Mouse (Mus musculus) inflammation-experienced regulatory T-cells, adult 6 months (primary cell): ENCODE data around the gene Gm12886. TPM values are rescaled to one million over a fixed set of nuclear protein-coding genes. Genes with fewer than 3 reads are reported as not detected.

ENCODE experiments used
- ATAC-seq: one replicate; pipeline ENCODE4 v1.8.0; 2017
- polyA plus RNA-seq, 3 experiments: library from polyadenylated mRNA; unstranded; fragments of 100-300 nt; shearing (Covaris generic); gene quantifications; one replicate each; pipeline ENCODE4 v1.2.1; 2017

Gene Gm12886
- polyA plus RNA-seq = not detected

DNA sequence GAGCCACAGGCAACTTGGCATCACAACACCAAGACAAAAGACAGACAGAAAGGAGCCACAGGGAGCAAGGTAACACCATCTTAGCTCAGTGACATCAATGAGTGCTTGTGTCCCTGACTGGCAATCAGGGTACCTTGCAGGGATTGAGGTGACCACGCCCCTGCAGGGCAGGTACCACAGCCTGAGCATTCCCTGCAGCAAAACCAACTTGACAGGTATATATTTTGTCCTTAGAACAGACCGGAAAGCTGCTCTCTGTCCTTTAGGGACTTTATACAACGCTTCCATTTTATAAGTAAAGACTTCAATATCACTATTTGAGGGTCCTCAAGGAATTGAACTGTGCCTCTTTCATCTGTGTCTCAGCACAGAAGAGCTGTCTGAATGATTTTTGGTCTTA lies at the start of gene Gm12886:
TSS of gene Gm12886 (minus strand) at position 101 of the 400 bp plus-strand sequence.
- no peak for ATAC-seq

Other genes with a start within 250 kb of the Gm12886 start
- 10 to 100 TPM; 14.1 to 21.5 (median 19.0) TPM for gene Rlf, start 208.0 kb downstream of the Gm12886 start, polyA plus RNA-seq
- gene Gm12888, start 98.2 kb downstream of the Gm12886 start, polyA plus RNA-seq = not detected
- not detected for gene Gm12887, start 199.0 kb upstream of the Gm12886 start, polyA plus RNA-seq